Mouse (Mus musculus) CD4-positive, CD25-positive, alpha-beta regulatory T cell, adult 2 months (primary cell): ENCODE results near the gene Car8.
"Not testable (repeated sequence)": the region's sequence is repeated elsewhere in the genome, so short reads cannot be mapped to it uniquely, and the experiment has no call there.

ENCODE experiments used
- DNase-seq: peaks from one replicate; pipeline ENCODE4 v3.0.0-alpha.2; 2012; ENCODE audit warnings: low read depth, low spot score

Gene Car8

DNA sequence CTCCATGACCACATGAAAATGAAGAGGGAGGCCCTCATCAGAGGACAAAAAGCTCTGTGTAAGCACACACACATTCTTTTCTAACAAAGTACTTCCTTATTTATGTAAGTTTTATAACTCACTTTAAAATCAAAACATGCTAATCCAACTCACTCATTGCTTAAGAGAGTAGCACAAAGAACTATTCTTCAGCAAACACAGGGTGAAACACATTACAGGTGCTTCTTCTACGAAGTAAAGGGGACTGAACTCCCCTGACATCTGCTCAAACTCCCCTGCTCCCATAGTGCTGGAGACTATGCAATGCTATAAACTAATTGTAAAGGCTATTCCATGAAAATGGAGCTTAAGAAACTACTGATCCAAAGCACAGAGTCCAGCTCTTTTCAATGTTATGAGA is 35.5 kb downstream of the Car8 start:
- DNase-seq, result no peak

DNA sequence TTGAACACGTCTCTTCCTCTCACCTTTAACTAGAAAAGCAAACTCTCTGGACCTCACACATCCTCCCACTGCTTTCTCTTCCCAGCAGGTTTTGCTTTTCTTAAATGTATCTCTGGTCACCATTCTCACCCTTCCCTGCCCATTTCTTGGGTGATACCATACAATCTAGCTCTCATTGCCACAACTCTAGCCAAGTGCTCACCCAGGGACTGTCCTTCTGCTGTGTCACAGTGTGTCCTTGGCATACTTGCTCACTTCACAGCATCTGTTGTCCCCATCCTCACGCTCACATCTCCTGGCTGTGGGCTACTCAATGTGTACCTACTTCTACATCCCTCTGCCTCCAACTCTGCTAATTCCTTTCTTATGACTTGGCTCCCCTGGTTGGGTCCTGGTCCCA is 37.2 kb downstream of the Car8 start:
- no peak for DNase-seq

DNA sequence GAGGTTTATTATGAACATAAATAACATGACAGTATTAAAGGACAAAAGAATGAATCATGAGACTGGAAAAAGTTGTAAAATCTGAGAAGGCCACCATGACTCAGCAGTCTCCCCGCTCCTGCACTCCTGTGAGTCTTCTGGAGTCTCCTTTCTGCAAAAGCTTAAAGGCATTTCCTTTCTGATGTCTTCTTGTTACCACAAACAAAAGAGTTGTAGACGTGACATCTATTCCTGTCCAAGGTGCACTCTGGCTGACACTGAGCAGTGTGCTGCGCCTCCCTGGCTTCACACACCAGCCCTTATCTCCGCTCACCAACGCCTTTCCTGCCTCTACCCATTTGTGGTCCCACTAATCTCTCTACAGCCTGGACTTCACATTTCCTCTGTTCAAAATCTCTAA is 38.8 kb downstream of the Car8 start:
- no peak for DNase-seq

DNA sequence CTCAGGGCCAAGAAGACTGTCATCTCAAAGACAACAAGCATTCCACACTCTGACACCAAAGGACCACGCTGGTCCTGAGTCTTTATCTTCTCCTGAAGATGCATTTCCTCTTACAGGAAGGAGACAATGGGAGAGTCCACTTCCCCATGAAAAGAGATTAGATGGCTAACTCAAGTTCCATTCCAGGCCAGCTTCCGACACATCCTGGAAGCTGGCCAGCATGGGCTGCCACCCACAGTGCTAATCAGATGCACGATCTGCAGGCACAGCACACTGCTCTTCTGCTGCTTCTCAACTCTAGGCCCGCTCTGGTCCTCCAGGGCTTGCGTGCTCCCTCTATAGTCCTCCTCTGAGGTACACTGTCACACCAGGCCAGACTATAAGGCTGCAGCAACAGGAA is 40.8 kb downstream of the Car8 start:
- no peak for DNase-seq

DNA sequence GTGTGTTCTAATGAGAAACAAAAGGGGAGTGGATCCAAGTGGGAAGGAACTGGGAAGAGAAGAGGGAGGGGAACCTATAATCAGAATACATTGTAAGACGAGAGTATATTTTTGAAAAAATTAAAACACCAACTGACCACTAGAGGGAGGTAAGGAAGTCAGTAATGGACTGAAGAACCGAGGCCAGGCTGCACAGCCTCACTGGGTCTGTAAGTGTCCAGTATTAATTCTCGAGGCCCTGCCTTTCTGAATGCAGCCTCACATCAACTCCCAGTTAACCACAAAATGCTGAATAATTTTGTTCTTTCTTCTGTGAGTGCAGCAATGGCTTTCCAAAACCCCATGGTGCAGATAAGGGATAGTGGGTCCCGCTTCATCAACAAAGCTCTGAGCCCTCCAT is 48.4 kb downstream of the Car8 start:
- peak; percentile 10 for DNase-seq

DNA sequence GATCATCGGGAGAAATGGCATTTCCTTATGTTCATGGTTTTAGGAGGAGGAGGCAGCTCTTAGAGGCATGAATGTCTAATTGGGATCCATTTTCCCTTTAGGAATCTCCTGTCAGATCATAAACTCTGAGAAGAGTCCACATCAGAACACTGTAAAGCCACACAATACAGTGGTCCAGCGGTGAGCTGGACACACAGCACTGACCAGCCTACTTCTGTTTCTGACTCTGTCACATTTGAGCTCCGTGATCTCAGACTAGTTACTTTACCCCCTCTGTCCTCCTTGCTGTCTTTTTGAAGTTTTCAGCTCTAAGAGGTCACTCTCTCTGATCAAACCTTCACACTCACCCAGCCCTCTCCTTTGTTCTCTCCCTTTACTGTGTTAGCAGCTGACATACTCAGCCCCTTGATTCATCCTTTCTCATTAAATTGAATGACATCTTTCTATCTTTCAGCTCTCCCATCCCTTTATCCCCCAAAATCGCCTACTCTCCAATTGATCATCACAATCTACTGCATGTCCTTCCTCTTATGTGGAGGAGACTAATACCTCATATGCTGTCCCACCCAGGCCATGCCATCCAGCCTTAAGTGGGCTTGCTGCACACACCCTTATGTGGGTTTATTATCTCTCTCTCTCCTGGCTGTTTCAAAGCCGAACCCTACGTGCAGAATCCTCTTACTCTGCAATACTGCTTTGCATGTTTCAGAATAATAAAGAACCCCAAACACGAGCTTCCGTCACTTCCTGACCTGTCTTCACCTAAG is 51.7 kb downstream of the Car8 start:
- DNase-seq, result no peak

DNA sequence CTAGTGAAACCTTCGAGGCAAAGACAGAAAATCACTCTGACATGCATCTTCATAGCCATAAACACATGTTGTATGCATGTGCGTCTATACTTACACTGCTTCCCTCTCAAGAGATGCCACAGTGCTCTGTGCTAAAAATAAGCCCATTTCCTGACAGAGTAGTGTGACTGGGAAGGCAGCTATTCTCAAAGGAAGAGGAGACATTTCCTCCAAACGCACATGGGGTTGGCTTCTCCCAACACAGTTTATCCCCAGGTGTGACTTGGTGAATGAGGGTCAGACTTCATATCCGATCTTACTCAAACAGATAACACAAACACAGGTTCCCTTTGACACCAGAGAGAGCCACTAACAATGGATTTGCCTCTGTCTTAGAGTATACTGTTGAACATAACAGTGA is 58.3 kb downstream of the Car8 start:
- no peak for DNase-seq

DNA sequence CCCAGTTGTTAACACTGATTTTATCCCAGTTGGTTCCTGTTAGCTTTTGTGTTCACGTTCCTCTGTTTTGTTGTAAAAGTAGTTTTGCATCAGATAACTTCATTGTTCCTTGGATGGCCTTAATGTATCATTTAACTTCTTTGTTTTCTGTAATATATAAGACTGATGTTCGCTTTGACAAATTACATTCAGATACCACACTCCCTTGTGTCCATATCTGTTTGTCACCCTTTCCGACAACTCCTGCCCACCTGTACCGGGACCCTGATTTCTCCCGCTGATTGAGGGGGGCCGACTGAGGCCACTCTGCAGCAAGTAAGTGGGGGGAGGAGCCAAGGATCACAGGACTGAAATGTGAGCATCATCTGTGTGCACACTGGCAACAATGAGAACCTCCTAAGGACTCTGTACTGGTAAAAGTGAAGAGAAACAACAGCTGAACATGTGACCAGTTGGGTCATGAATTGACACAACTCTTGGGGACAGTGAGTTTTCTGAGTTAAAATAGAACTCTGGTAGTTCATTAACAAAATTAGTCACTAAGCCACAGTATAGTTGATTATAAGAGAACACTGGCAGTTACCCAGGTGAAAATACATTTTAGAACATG is 84.1 kb downstream of the Car8 start:
- DNase-seq, result no peak

DNA sequence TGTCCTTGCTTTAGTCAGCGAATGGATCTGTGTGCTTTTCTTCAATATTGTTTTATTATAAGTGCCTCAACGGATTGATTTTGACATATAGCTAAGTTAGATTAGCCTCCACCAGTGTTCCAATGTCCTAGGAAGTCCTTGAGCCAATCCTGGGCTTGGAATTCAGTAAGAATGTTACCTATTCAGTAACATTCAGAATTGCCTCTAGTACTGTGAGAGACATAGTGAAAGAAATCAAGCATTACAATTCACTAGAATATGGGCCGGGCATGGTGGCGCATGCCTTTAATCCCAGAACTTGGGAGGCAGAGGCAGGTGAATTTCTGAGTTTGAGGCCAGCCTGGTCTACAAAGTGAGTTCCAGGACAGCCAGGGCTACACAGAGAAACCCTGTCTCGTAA is 84.9 kb downstream of the Car8 start:
- not testable (repeated sequence) for DNase-seq

DNA sequence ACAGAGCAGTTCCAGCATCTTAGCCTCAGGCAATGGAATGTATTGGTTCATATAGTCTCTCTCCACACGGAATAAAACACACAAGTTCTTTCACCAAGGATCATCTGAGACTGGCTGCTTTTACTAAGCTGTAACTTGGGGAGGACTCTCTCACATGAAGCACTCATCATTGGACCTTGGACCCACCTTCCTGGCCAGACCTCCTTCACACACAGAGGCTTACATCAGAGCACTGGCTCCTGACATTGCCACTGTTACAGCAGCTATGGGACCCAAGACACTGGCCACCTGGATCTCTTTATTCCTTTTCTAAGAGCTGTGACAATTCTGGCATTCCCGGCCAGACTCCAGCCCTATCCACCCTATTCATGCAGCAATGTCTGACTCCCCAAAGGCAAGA is 101.4 kb downstream of the Car8 start:
- no peak for DNase-seq

DNA sequence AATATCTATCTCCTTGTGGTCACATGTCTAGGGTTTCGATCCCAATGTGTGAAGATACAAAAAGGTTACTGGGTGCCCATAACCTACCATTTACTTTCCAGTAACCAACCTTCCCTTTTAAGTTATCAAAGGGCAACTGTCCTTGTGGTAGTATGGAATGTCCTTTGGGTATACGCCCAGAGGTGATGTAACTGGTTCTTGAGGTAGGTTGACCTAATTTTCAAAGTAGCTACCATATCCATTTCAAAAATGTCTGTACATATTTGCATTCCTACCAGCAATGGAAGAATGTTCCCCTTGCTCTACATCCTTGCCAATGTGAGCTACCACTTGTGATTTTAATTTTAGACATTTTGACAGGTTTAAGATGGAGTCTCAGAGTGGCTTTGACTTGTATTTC is 106.8 kb downstream of the Car8 start:
- no peak for DNase-seq

DNA sequence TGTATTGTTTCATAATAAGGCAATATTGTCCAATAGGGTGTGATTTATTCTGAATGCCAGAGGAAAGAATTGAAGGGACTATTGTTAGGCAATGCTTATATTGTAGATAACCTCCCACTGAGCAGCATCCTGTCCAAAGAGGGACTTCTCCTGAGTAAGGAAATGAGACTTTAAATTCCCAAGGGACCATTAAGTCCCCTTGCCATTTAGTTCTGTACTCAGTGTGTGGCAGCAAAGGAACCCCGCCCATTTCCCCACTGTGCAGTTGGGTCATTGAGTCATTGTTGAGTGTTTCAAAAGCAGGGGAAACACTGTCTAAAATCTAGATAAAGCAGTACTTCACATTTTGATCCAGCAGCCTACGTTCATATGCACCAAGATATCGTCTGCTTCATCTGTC is 125.3 kb downstream of the Car8 start:
- no peak for DNase-seq

DNA sequence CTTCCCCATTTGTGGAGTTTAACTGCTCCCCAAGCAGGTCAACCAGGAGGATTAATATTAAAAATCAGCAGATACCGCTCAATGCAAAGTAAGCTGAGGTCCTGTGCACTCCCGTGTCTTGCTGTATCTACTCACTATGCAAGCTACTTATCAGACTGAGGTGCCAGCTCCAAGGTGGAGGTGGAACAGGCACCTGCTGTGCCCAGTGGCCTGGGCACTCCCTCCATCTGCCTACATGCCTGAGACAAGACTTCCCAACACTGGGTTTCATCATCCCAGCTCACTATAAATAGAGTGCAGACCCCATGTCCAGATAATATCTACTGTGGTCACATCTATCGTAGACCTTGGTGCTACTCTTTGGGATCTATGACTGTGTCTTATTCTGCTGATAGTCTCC is 127.0 kb downstream of the Car8 start:
- DNase-seq, result no peak

DNA sequence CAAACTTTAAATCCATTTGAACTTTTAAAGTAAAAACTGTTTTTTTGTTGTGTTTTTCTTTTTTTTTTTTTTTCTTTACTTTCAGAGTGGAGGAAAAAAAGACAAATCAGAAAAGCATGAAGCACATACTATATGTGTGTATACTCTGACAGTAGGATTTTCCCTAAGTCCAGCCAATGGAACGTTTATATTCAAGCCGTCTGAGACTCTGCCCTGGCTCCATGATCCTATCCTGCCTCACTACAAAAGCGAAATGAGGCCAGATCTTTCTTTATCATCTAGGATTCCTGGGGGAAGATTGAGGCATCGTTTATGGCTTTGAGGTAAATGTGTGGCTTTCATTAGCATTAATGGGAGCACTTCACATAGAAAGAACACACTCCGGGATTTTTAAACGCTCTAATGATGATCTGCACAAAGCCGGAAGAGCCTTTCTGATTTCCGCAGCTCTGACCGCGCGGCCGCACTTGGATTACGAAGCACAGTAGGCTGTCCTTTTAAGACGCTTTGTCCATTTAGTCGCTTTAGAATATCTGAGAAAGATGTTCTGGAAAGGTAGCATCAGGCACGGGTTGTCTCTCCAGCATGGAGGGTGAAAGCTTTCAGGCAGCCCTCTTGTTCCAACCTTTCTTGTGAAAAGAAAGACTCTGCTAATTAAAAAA is 128.8 kb downstream of the Car8 start:
- DNase-seq, result no peak

DNA sequence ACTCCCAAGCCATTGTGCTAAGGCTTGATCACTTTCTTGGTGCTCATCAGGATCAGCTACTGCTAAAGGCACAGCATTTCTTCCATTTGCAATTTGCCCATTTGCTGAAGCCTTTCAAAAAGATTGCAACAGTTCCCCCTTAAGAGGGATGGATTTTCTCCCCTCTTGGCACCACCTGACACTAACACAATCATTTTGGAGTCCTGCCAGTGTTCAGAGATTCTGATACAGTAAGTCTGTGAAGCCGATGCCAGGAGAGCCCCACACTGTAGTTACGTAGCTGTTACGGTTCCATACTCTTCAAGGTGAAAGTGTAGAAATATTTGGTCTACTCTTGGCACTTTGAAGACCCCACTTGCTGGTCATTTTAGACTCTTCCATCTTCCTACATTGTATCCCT is 137.4 kb downstream of the Car8 start:
- no peak for DNase-seq

DNA sequence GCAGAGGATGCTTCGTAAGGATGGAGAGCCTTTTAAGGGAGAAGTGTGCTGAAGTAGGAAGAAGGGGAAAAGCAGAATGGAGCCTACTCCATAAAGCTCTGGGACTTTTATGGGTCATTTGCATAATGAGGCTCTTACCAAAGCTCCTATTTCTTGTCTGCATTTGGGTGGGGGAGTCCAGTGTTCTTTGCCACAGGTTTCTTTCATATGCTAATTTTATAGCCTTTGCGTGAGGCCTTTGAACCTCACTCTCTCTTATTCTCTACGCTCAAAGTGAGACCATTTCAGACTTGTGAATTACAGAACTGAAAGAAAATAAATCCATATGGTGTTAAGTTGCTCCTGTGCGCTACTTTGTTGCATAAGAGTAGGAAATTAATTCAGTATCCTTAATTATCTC is 140.8 kb downstream of the Car8 start:
- no peak for DNase-seq

DNA sequence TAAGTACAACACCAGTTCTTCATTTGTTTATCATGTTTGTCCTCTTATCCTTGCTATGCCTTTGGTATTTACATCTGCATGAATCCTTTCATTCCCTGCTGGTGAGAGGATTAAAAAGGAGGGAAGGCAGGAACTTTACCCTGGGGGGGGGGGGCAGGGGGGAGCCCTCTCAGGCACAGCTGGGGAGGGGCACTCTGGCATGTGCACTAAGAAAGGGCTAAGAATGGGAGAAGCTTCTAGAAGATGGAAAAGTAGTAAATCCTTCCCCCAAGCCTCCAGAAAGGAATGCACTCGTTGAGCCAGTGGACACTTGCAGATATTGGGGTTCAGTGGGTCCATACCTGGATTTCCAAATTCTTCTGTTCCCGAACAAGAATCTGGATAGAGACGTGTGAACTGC is 141.2 kb downstream of the Car8 start:
- no peak for DNase-seq

DNA sequence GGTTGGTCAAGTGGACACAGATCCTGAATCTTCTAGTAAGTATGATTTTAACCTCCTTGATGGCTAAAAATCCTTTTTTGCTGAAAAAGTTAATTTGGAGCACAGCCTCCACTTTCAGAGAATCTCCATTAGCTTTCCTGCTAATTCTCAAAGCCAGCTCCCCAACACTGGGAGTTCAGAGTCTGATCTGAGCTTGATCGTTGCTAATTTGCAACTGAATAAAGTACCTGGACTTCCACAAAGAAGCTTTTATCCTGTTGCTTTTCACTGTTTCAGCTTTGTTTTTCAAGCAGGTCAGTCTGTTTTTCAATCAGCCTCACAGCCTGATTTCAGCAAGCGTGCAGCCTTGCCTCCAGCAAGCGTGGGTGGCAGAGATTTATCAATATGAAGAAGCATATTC is 145.3 kb downstream of the Car8 start:
- DNase-seq, result not testable (repeated sequence)
